Mouse (Mus musculus) v-Abl transformed pro-B cells (cell line): ENCODE results near the gene Gart.

Experiments
- in situ Hi-C, 2 experiments: fragments of 400-800 bp; cut with MboI; formaldehyde crosslinking; loops; one replicate each; pipeline ENCODE4 v1.15.1; 2025; ENCODE audit not compliant: unreplicated experiment in 2 of 2

Gene Gart

DNA sequence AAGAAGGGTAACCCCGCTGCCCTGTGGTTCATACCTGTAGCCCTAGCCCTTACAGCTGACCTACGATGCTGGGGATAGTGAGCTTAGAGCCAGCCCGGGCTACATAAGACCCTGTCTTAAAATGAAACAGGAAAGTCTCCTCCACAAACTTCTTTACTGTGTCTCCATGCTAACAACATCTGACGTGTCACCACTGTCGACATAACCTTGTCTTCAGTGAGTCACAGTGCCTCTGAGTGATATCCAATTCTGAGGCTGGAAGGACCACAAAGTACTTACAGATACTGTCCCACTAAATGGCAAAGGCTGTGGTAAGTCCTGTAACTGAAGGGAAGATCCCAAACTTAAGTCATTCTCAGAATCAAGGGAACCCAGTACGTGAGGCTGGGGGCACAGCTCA lies 60.5 kb downstream of the Gart start:
- in situ Hi-C loops: loop anchor here (5.0 to 25.0 kb wide), 4 partner anchors 106 to 501 kb away; partner anchors contain the start of gene 4932438H23Rik (in 1 of the 2)

DNA sequence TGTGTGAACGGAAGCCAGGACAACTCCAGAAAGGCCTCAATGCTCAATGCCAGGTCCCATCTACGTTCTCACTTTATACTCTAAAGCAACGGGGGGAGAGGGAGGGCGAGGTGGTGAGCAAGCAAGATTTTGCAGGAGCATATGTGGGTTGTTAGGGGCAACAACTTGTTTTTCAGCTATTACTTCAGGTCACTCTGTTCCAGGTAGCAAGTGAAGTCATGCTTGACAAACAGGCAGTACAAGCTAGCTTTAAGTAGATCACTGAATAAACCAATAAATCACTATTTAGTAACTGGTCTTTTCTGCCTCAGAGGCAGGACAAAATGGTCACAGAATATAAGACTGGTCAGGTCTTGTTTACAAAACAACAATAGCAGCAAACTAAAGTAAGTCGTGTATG lies 61.1 kb downstream of the Gart start:
- in situ Hi-C loops: loop anchor here (5.0 to 25.0 kb wide), 4 partner anchors 107 to 501 kb away; partner anchors contain the start of gene 4932438H23Rik (in 1 of the 2)

DNA sequence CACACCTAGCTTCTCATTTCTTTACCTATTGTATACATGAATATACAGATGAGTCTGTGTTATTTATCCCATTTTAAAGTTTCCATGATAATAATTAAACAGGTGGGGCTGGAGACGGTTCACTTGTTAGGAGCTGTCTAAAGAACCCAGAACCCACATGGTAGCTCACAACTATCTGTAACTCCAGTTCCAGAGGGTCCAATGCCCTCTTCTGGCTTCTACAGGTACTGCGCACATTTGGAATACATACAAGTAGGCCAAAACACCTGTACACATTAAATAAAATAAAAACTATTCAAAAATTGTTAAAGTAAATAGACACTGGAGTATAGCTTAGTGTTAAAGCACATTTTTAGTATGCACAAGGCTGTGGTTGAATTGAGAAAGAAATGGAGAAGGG lies 64.4 kb downstream of the Gart start:
- in situ Hi-C loops: loop anchor here (10.0 to 25.0 kb wide), 3 partner anchors 218 to 498 kb away; partner anchors contain the start of gene 4932438H23Rik (in 1 of the 2)

DNA sequence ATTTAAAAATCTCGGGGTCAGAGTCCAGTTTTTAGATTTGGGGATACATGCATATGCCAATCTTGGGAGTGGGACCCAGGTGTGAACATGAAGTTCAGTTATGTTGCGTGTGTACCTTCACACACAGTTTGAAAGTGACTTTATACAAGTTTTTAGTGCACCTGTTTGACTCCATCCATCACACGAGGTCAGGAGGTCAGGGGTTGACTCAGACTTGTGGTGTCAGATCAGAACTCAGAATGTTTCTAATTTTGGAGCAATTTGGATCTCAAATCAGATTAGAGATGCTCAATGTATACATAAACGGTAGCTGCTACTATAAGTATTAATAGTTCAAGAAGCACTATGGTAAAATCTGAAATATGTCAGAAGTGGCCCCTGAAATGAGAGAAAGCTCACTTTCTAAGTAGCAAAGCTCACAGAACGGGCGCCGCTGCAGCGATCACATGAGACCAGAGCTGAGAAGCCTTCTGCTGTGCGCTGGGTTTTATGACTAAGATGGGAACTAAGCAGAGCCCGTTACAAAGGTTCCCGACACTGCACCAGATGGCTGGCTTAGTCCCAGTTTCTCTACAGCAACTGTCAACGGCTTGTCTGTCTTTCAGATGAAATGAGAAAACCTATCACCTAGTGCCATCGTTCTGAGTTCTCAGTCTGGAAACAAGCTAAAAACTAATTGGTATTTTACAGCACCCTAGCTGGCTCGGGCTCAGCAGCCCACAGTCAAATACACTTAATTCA lies 67.6 kb downstream of the Gart start:
- in situ Hi-C loops: loop anchor here in 1 of 2 experiments (25.0 kb wide), 1 partner anchor 492 kb away; the partner anchor contains the start of gene 4932438H23Rik

DNA sequence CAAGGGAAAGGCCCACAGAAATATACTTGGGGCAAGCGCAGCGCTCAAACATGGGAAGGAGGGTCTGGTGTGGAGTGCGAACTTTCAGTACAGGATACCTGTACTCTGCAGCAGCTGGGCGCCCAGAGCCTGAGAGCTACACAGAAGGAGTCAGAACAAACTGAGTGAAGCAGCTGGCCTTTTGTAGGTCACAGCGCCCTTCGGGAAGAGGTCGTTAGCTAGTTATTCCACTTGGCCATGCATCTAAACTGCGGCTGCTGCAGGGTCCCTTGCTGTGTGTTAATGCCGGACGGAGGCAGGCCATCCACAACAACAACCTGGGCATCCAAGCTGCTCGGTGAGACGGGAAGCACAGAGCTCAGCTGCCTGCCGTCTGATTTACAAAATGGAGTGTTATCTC lies 71.6 kb downstream of the Gart start:
- in situ Hi-C loops: loop anchor here in 1 of 2 experiments (25.0 kb wide), 1 partner anchor 488 kb away; the partner anchor contains the start of gene 4932438H23Rik
